8 mouse cellular contexts compared by ENCODE assay signal in genomic region chr8:70658897-70659603, GRCm38 (mm10). TPM values are rescaled to one million over a fixed set of nuclear protein-coding genes. Genes with fewer than 3 reads are reported as not detected.
DNase-seq lines count a peak whose midpoint lies in the region; ATAC-seq and TF ChIP-seq lines count a peak whose summit lies in the region.

No protein-coding gene starts in this region.

- no peak for TF ChIP-seq CTCF in layer of hippocampus, adult 2 months (conservative IDR thresholded peaks at IDR 0.05)
- no peak for TF ChIP-seq CTCF in hindbrain, postnatal 0 days (IDR thresholded peaks at IDR 0.05; ENCODE audit: low read depth)

- H3K9me3 ChIP-seq in hindbrain, postnatal 0 days (ENCODE audit: low read length), result no peaks in the 10 kb centered on the region

- no peak for DNase-seq in layer of hippocampus, adult 2 months (ENCODE audit: low spot score in 2 of 2)
- DNase-seq in layer of hippocampus, postnatal 14 days (ENCODE audit: low spot score in 2 of 2), result no peak
- DNase-seq in hindbrain, postnatal 0 days (ENCODE audit: low spot score), result no peak
- DNase-seq in c-Kit-positive CD71-positive TER-119-positive erythroid progenitor cells, embryonic 14.5 days (ENCODE audit: low spot score), result no peak
- DNase-seq in left cerebral cortex, adult 11 months (ENCODE audit: low spot score), result no peak
- DNase-seq in cerebellum, adult 11 months, result no peak

- H3K9ac ChIP-seq in hindbrain, postnatal 0 days (replicated peaks; ENCODE audit: low read length), result peak overlapping the region; percentile 67

- H3K27me3 ChIP-seq in hindbrain, postnatal 0 days (ENCODE audit: insufficient read depth, low read length), result no peaks in the 10 kb centered on the region

- ATAC-seq in hindbrain, postnatal 0 days, result peak; percentile 42
- peak; percentile 51 for ATAC-seq in megakaryocyte progenitor cell, adult 5-6 weeks (replicated peaks; ENCODE audit: poor library complexity)

- peak overlapping the region; percentile 85 for H3K27ac ChIP-seq in layer of hippocampus, adult 2 months
- peak overlapping the region; percentile 48 for H3K27ac ChIP-seq in brown adipose tissue, adult 24 weeks (replicated peaks; ENCODE audit: low read depth, low read length)
- peak overlapping the region; percentile 45; the same call in 1 of the 2 replicates for H3K27ac ChIP-seq in hindbrain, postnatal 0 days

- under 1% methylated on average over 31 of the region's 31 CpGs for WGBS in hindbrain, postnatal 0 days

- peak overlapping the region; percentile 92 for H3K4me3 ChIP-seq in layer of hippocampus, adult 2 months
- H3K4me3 ChIP-seq in brown adipose tissue, adult 24 weeks (ENCODE audit: insufficient read depth, low read depth, low read length), result peak overlapping the region; percentile 84
- peak overlapping the region; percentile 71 for H3K4me3 ChIP-seq in hindbrain, postnatal 0 days (ENCODE audit: low read length)

- H3K36me3 ChIP-seq in hindbrain, postnatal 0 days (ENCODE audit: insufficient read depth, low read length), result peaks cover 16% of the 10 kb centered on the region

- peak overlapping the region; percentile 81 for H3K4me2 ChIP-seq in hindbrain, postnatal 0 days (ENCODE audit: low read depth, low read length)

- 0 out of 2 replicates have a peak, but pooled peaks cover 9% of the 10 kb centered on the region for H3K4me1 ChIP-seq in brown adipose tissue, adult 24 weeks (ENCODE audit: control insufficient read depth, insufficient read depth, insufficient read length, low read length)
- peaks cover 10% of the 10 kb centered on the region; the same call in 1 of the 2 replicates for H3K4me1 ChIP-seq in hindbrain, postnatal 0 days (ENCODE audit: insufficient read depth, low read length)

RNA-seq across cellular contexts. Expression of gene Pgpep1, which starts 1.1 kb away (rescaled TPM):
- 10 to 100 TPM; 25.4 to 29.1 TPM for total RNA-seq in layer of hippocampus, adult 2 months (2021)
- 10 to 100 TPM; 25.9 to 30.8 TPM for total RNA-seq in layer of hippocampus, postnatal 14 days (2021)
- polyA plus RNA-seq in brown adipose tissue, adult 24 weeks (2012; ENCODE audit: insufficient read depth, insufficient read length, missing spikeins), result 31.0 and 37.7 TPM in 2 replicates
- 65.7 and 68.4 TPM in 2 replicates for total RNA-seq in hindbrain, postnatal 0 days (2014; rRNA removed)
- polyA plus RNA-seq in hindbrain, postnatal 0 days (2015; fragmentation: Nextera tagmentation; extraction: Ambion mirVana), result 44.2 and 56.5 TPM in 2 replicates
- total RNA-seq in megakaryocyte progenitor cell, adult 5-6 weeks (2015), result 11.7 and 11.8 TPM in 2 replicates
- total RNA-seq in megakaryocyte progenitor cell, adult 5-6 weeks (2017), result 3.6 and 5.2 TPM in 2 replicates

RNA-seq across cellular contexts. Expression of gene Lsm4, which starts 14.0 kb away (rescaled TPM):
- 10 to 100 TPM; 58.2 to 61.8 TPM for total RNA-seq in layer of hippocampus, adult 2 months (2021)
- 10 to 100 TPM; 67.8 to 71.7 TPM for total RNA-seq in layer of hippocampus, postnatal 14 days (2021)
- polyA plus RNA-seq in brown adipose tissue, adult 24 weeks (2012; ENCODE audit: insufficient read depth, insufficient read length, missing spikeins), result 89.4 and 121 TPM in 2 replicates
- total RNA-seq in hindbrain, postnatal 0 days (2014; rRNA removed), result 301 and 453 TPM in 2 replicates
- polyA plus RNA-seq in hindbrain, postnatal 0 days (2015; fragmentation: Nextera tagmentation; extraction: Ambion mirVana), result 188 and 190 TPM in 2 replicates
- total RNA-seq in megakaryocyte progenitor cell, adult 5-6 weeks (2015), result 121 and 125 TPM in 2 replicates
- total RNA-seq in megakaryocyte progenitor cell, adult 5-6 weeks (2017), result 214 and 249 TPM in 2 replicates

RNA-seq across cellular contexts. Expression of gene Gdf15, which starts 26.8 kb away (rescaled TPM):
- under 1 TPM in 1 of 2 experiments, not detected in 1; 0.25 TPM for total RNA-seq in layer of hippocampus, adult 2 months (2021)
- not detected for total RNA-seq in layer of hippocampus, postnatal 14 days (2021)
- 1.7 TPM in 2 replicates for polyA plus RNA-seq in brown adipose tissue, adult 24 weeks (2012; ENCODE audit: insufficient read depth, insufficient read length, missing spikeins)
- 1.7 TPM in 1 of 2 replicates, not detected in the other for total RNA-seq in hindbrain, postnatal 0 days (2014; rRNA removed)
- polyA plus RNA-seq in hindbrain, postnatal 0 days (2015; fragmentation: Nextera tagmentation; extraction: Ambion mirVana), result 0.25 and 0.41 TPM in 2 replicates
- total RNA-seq in megakaryocyte progenitor cell, adult 5-6 weeks (2015), result not detected in 2 replicates
- total RNA-seq in megakaryocyte progenitor cell, adult 5-6 weeks (2017), result not detected in 2 replicates

RNA-seq across cellular contexts. Expression of gene Jund, which starts 39.7 kb away (rescaled TPM):
- 100 to 1,000 TPM; 165 to 181 TPM for total RNA-seq in layer of hippocampus, adult 2 months (2021)
- total RNA-seq in layer of hippocampus, postnatal 14 days (2021), result 100 to 1,000 TPM; 163 to 179 TPM
- polyA plus RNA-seq in brown adipose tissue, adult 24 weeks (2012; ENCODE audit: insufficient read depth, insufficient read length, missing spikeins), result 106 and 111 TPM in 2 replicates
- 486 and 650 TPM in 2 replicates for total RNA-seq in hindbrain, postnatal 0 days (2014; rRNA removed)
- polyA plus RNA-seq in hindbrain, postnatal 0 days (2015; fragmentation: Nextera tagmentation; extraction: Ambion mirVana), result 90.4 and 96.3 TPM in 2 replicates
- 16.1 and 29.1 TPM in 2 replicates for total RNA-seq in megakaryocyte progenitor cell, adult 5-6 weeks (2015)
- 19.8 and 21.0 TPM in 2 replicates for total RNA-seq in megakaryocyte progenitor cell, adult 5-6 weeks (2017)

RNA-seq across cellular contexts. Expression of gene Lrrc25, which starts 43.1 kb away (rescaled TPM):
- total RNA-seq in layer of hippocampus, adult 2 months (2021), result under 1 TPM; 0.54 to 0.97 TPM
- 1 to 10 TPM; 1.1 to 1.4 TPM for total RNA-seq in layer of hippocampus, postnatal 14 days (2021)
- 2.0 TPM in 2 replicates for polyA plus RNA-seq in brown adipose tissue, adult 24 weeks (2012; ENCODE audit: insufficient read depth, insufficient read length, missing spikeins)
- total RNA-seq in hindbrain, postnatal 0 days (2014; rRNA removed), result 0.65 and 3.3 TPM in 2 replicates
- 1.3 and 1.5 TPM in 2 replicates for polyA plus RNA-seq in hindbrain, postnatal 0 days (2015; fragmentation: Nextera tagmentation; extraction: Ambion mirVana)
- 6.2 and 12.9 TPM in 2 replicates for total RNA-seq in megakaryocyte progenitor cell, adult 5-6 weeks (2015)
- 4.7 and 5.4 TPM in 2 replicates for total RNA-seq in megakaryocyte progenitor cell, adult 5-6 weeks (2017)
